In the genomic region with DNA sequence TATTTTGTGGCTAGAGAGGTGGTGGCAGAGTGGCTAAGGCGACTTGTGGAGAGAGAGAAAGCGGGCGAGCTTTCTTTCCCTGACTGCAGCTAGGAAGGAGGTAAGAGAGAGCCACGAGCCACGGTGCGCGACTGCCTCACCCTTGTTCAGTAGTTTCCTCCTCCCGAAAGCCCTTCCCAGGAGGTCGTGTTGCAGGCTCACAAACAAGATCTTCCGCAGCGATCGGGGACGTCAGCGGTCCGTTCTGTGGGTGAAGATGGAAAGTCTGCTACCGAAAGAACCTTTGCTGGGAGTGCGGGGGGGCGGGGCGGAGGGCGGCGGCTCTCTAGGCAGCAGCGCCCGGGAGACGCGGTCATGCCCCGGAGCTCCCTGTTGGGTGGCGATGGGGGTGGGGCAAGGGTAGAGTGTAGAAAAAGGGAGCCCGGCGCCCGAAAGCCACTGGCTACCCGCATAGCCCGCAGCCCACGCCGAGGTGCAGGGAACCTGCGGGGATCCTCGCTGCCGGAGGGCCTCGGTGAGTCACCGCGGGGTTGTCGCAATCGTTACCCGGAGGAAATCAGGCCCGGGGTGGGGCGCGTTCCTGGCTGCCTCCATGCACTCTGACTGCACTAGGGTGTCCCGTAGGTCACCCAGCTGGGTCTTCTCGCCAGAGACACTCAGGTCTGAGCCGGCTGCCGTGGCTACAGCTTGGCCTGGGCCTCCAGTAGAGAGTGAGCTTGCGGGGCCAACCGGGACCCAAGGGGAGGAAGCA, we compare ENCODE assay signal across 8 mouse cellular contexts. TPM values are rescaled to one million over a fixed set of nuclear protein-coding genes. Genes with fewer than 3 reads are reported as not detected.
DNase-seq lines count a peak whose midpoint lies in the region; ATAC-seq and TF ChIP-seq lines count a peak whose summit lies in the region.

No protein-coding gene starts in this region.

- H3K27me3 ChIP-seq in hindbrain, embryonic 11.5 days (ENCODE audit: control insufficient read depth, insufficient read depth, low read length) = peaks cover 31% of the 10 kb centered on the region

- no peaks in the 10 kb centered on the region for H3K9me3 ChIP-seq in ES-E14 (ENCODE audit: control insufficient read depth, insufficient read depth, low read depth, low read length)
- no peaks in the 10 kb centered on the region for H3K9me3 ChIP-seq in hindbrain, embryonic 11.5 days (ENCODE audit: control insufficient read depth, low read length)

- H3K36me3 ChIP-seq in ES-E14 (ENCODE audit: control insufficient read depth, insufficient read depth, low read length, poor library complexity, severe bottlenecking) = no peaks in the 10 kb centered on the region
- no peaks in the 10 kb centered on the region for H3K36me3 ChIP-seq in hindbrain, embryonic 11.5 days (ENCODE audit: control insufficient read depth, insufficient read depth, low read length)

- WGBS in hindbrain, embryonic 11.5 days = under 1% methylated on average over 41 of the region's 52 CpGs

- H3K4me1 ChIP-seq in ES-E14 (ENCODE audit: control insufficient read depth in 2 of 2, insufficient read depth in 2 of 2, low read length in 2 of 2, poor library complexity in 1 of 2) = 0 out of 4 replicates have a peak, but pooled peaks cover 0 to 2% of the 10 kb centered on the region in 2 experiments
- peaks cover 3% of the 10 kb centered on the region; the same call in 1 of the 2 replicates for H3K4me1 ChIP-seq in hindbrain, embryonic 11.5 days (replicated peaks; ENCODE audit: control insufficient read depth, insufficient read depth, low read length)

- peak overlapping the region; percentile 40 for H3K9ac ChIP-seq in ES-E14 (ENCODE audit: insufficient read depth, low read depth, low read length, poor library complexity, severe bottlenecking)
- H3K9ac ChIP-seq in hindbrain, embryonic 11.5 days (ENCODE audit: low read depth, low read length) = peak overlapping the region; percentile 50

- in situ Hi-C loops in ES-E14 (cut with MboI; ENCODE audit: low sequenced_read_pairs in 2 of 2, unreplicated experiment in 2 of 2) = loop anchor here in 1 of 2 experiments (25.0 kb wide), 1 partner anchor 816 kb away; the partner anchor contains the start of gene Nkx6-1

- peak overlapping the region; percentile 8; the same call in 1 of the 2 replicates for H3K27ac ChIP-seq in ES-E14 (ENCODE audit: insufficient read depth, low read depth, low read length, poor library complexity, severe bottlenecking)
- H3K27ac ChIP-seq in hindbrain, embryonic 11.5 days (ENCODE audit: low read depth, low read length) = no peak overlapping the region

- peak overlapping the region; percentile 67 to 72 for H3K4me3 ChIP-seq in ES-E14 (ENCODE audit: insufficient read depth in 1 of 2, low read depth in 1 of 2, low read length in 2 of 2, poor library complexity in 1 of 2, severe bottlenecking in 1 of 2)
- peak overlapping the region; percentile 59 for H3K4me3 ChIP-seq in hindbrain, embryonic 11.5 days (ENCODE audit: low read depth, low read length)

- peak overlapping the region; percentile 98 for H3K4me2 ChIP-seq in hindbrain, embryonic 11.5 days (replicated peaks; ENCODE audit: low read depth, low read length)

- DNase-seq in ES-E14 (ENCODE audit: low read depth, low spot score) = peak; percentile 48
- DNase-seq in cerebellum, adult 18-20 months = peak; percentile 67 to 73
- DNase-seq in frontal cortex, adult 2 months (ENCODE audit: extremely low spot score in 1 of 2, low spot score in 1 of 2) = peak; percentile 3 to 62
- peak; percentile 65 for DNase-seq in hindbrain, embryonic 11.5 days (ENCODE audit: low spot score)
- peak; percentile 35 to 41 for DNase-seq in layer of hippocampus, postnatal 36 days
- peak; percentile 79 for DNase-seq in lung, postnatal 25 days (ENCODE audit: low spot score)
- peak; percentile 75 for DNase-seq in ovary, postnatal 36 days (ENCODE audit: low spot score)
- DNase-seq in thymus, postnatal 25 days = peak; percentile 56

- ATAC-seq in hindbrain, embryonic 11.5 days (ENCODE audit: low FRiP score) = peak; percentile 51; the same call in 1 of the 2 replicates

TF ChIP-seq in ES-E14, 5 proteins besides CTCF, POLR2A, EP300 and RAD21:
- no peak for TF ChIP-seq ZC3H11A (IDR thresholded peaks at IDR 0.05; ENCODE audit: borderline replicate concordance, low read depth, low read length)
- TF ChIP-seq MAFK (IDR thresholded peaks at IDR 0.05; ENCODE audit: insufficient read depth, low read depth, low read length) = no peak
- no peak for TF ChIP-seq CHD2 (IDR thresholded peaks at IDR 0.05; ENCODE audit: low read depth, low read length)
- no peak for TF ChIP-seq HCFC1 (IDR thresholded peaks at IDR 0.05; ENCODE audit: borderline replicate concordance, insufficient read depth, low read length)
- TF ChIP-seq ZNF384 (IDR thresholded peaks at IDR 0.05; ENCODE audit: low read depth, low read length) = no peak
TF ChIP-seq in ES-E14: peak in this region for 0.

RNA-seq across cellular contexts. Expression of gene Gpat3, which starts 0.5 kb away (rescaled TPM):
- total RNA-seq in ES-E14 (2012; rRNA removed) = 5.6 and 9.3 TPM in 2 replicates
- polyA plus RNA-seq in frontal cortex, adult 2 months (2012; rRNA removed) = 1.4 and 1.8 TPM in 2 replicates
- polyA plus RNA-seq in hindbrain, embryonic 11.5 days (2014; fragmentation: Nextera tagmentation; extraction: Ambion mirVana) = 0.33 and 0.62 TPM in 2 replicates
- total RNA-seq in layer of hippocampus, postnatal 36 days (2021) = 1 to 10 TPM; 1.6 to 2.2 TPM

RNA-seq across cellular contexts. Expression of gene Abraxas1, which starts 25.3 kb away (rescaled TPM):
- 19.5 and 20.7 TPM in 2 replicates for total RNA-seq in ES-E14 (2012; rRNA removed)
- 8.4 and 8.9 TPM in 2 replicates for polyA plus RNA-seq in frontal cortex, adult 2 months (2012; rRNA removed)
- polyA plus RNA-seq in hindbrain, embryonic 11.5 days (2014; fragmentation: Nextera tagmentation; extraction: Ambion mirVana) = 22.7 and 25.1 TPM in 2 replicates
- total RNA-seq in layer of hippocampus, postnatal 36 days (2021) = 1 to 10 TPM; 6.0 to 7.1 TPM

RNA-seq across cellular contexts. Expression of gene Mrps18c, which starts 47.6 kb away (rescaled TPM):
- total RNA-seq in ES-E14 (2012; rRNA removed) = 53.8 and 72.8 TPM in 2 replicates
- polyA plus RNA-seq in frontal cortex, adult 2 months (2012; rRNA removed) = 46.7 and 48.2 TPM in 2 replicates
- polyA plus RNA-seq in hindbrain, embryonic 11.5 days (2014; fragmentation: Nextera tagmentation; extraction: Ambion mirVana) = 167 TPM in 2 replicates
- total RNA-seq in layer of hippocampus, postnatal 36 days (2021) = 10 to 100 TPM; 60.3 to 63.6 TPM

RNA-seq across cellular contexts. Expression of gene Helq, which starts 47.6 kb away (rescaled TPM):
- 30.1 and 39.4 TPM in 2 replicates for total RNA-seq in ES-E14 (2012; rRNA removed)
- 37.6 and 38.1 TPM in 2 replicates for polyA plus RNA-seq in frontal cortex, adult 2 months (2012; rRNA removed)
- polyA plus RNA-seq in hindbrain, embryonic 11.5 days (2014; fragmentation: Nextera tagmentation; extraction: Ambion mirVana) = 18.2 and 24.8 TPM in 2 replicates
- total RNA-seq in layer of hippocampus, postnatal 36 days (2021) = 10 to 100 TPM; 19.7 to 19.9 TPM
